Mouse (Mus musculus): ENCODE measurements around the gene Fam107b.
A peak's percentile ranks its signal among the peaks of the same experiment; 100 is the strongest.

The Fam107b gene

GRCm38 (mm10) chr2:3787752-3788423 is 217.6 kb downstream of the Fam107b start:
- no peak for DNase-seq

GRCm38 (mm10) chr2:3788424-3788786 is 218.1 kb downstream of the Fam107b start:
- no peak for DNase-seq

- DNase-seq: no peak
Observed at GRCm38 (mm10) chr2:3796543-3796942, 226.3 kb downstream of the Fam107b start.

GRCm38 (mm10) chr2:3799767-3800554 is 229.7 kb downstream of the Fam107b start:
- peak; percentile 52 for DNase-seq

GRCm38 (mm10) chr2:3800555-3800878 is 230.2 kb downstream of the Fam107b start:
- no peak for DNase-seq

- DNase-seq: no peak
Observed at GRCm38 (mm10) chr2:3805742-3806141, 235.5 kb downstream of the Fam107b start.

GRCm38 (mm10) chr2:3810321-3810720 is 240.0 kb downstream of the Fam107b start:
- DNase-seq: no peak

GRCm38 (mm10) chr2:3816142-3816609 is 245.9 kb downstream of the Fam107b start:
- DNase-seq: peak; percentile 51

- DNase-seq: no peak
Observed at GRCm38 (mm10) chr2:3817626-3818025, 247.3 kb downstream of the Fam107b start.

GRCm38 (mm10) chr2:3822483-3823455 is 252.5 kb downstream of the Fam107b start:
- no peak for DNase-seq
